Mouse (Mus musculus) limb, embryonic 10.5 days (tissue): ENCODE measurements around the gene 2200002D01Rik. TPM values are rescaled to one million over a fixed set of nuclear protein-coding genes. Genes with fewer than 3 reads are reported as not detected.

ENCODE experiments used
- DNase-seq: peaks from one replicate; pipeline ENCODE4 v3.0.0-alpha.2; 2017; ENCODE audit warnings: low spot score
- H3K27ac ChIP-seq: fragments of 300-500 bp; sonication (generic); 2 replicates; pipeline ENCODE4 v1.5.1; 2016; ENCODE audit warnings: mild to moderate bottlenecking
- H3K27me3 ChIP-seq: fragments of 300-500 bp; sonication (generic); 2 replicates; pipeline ENCODE4 v1.6.1; 2016; ENCODE audit warnings: low read depth, mild to moderate bottlenecking; ENCODE audit not compliant: poor library complexity, severe bottlenecking
- H3K36me3 ChIP-seq: fragments of 300-500 bp; sonication (generic); 2 replicates; pipeline ENCODE4 v1.6.1; 2016; ENCODE audit warnings: mild to moderate bottlenecking, moderate library complexity
- H3K4me1 ChIP-seq: fragments of 300-500 bp; sonication (generic); 2 replicates; pipeline ENCODE4 v1.6.1; 2016
- H3K4me3 ChIP-seq: fragments of 300-500 bp; sonication (generic); 2 replicates; pipeline ENCODE4 v1.5.1; 2016; ENCODE audit warnings: mild to moderate bottlenecking, moderate library complexity
- H3K9me3 ChIP-seq: fragments of 300-500 bp; sonication (generic); replicated peaks from 2 replicates; pipeline ENCODE4 v1.6.1; 2016; ENCODE audit warnings: mild to moderate bottlenecking
- WGBS: fragments of 180-500 bp; shearing (Covaris S2); methylation state at CpG from one replicate; pipeline ENCODE4 v1.1.7; 2016; 5-methylcytosine and 5-hydroxymethylcytosine counted together
- polyA plus RNA-seq: library from polyadenylated mRNA; unstranded; fragments of >200 nt; fragmentation: Nextera tagmentation; extraction: Ambion mirVana; gene quantifications from 2 replicates; pipeline ENCODE4 v1.2.1, GENCODE M21; 2016

Gene 2200002D01Rik
- 2.6 and 3.4 TPM in 2 replicates for polyA plus RNA-seq

- H3K27ac ChIP-seq: peak within 1 kb of the TSS; percentile 68
- WGBS: 5% methylated on average over 20 of the region's 20 CpGs
These were observed at the start of gene 2200002D01Rik for GRCm38 (mm10) chr7:29248261-29248841. Gene 2200002D01Rik (minus strand): TSS chr7:29248466.

GRCm38 (mm10) chr7:29296998-29297397, 48.7 kb upstream of the 2200002D01Rik start:
- Histone ChIP-seq H3K27ac (no peak overlapping the region), H3K4me3 (no peak overlapping the region), H3K27me3 (peaks cover 10% of the 10 kb centered on the region; the same call in 1 of the 2 replicates), H3K9me3 (no peaks in the 10 kb centered on the region), H3K36me3 (no peaks in the 10 kb centered on the region), H3K4me1 (peaks cover 24% of the 10 kb centered on the region)
- 13% methylated on average over 10 of the region's 10 CpGs for WGBS
- DNase-seq: peak; percentile 71

More at GRCm38 (mm10) chr7:29248261-29248841, at the start of gene 2200002D01Rik:
- Histone ChIP-seq H3K27me3 (peaks cover 21% of the 10 kb centered on the region), H3K4me1 (peaks cover 23% of the 10 kb centered on the region), H3K9me3 (no peaks in the 10 kb centered on the region), H3K36me3 (peaks cover 39% of the 10 kb centered on the region), H3K4me3 (peak within 1 kb of the TSS; percentile 48)
- peak; percentile 57 for DNase-seq

- Histone ChIP-seq H3K4me3 (no peak overlapping the region), H3K27ac (no peak overlapping the region), H3K36me3 (no peaks in the 10 kb centered on the region), H3K9me3 (no peaks in the 10 kb centered on the region), H3K4me1 (peaks cover 33% of the 10 kb centered on the region), H3K27me3 (peaks cover 10% of the 10 kb centered on the region; the same call in 1 of the 2 replicates)
- no peak for DNase-seq
- WGBS: 80% methylated on average over 24 of the region's 24 CpGs
These were observed 47.8 kb upstream of the 2200002D01Rik start for GRCm38 (mm10) chr7:29295861-29296647.

GRCm38 (mm10) chr7:29294111-29294761, 46.0 kb upstream of the 2200002D01Rik start:
- DNase-seq: no peak
- Histone ChIP-seq H3K4me3 (no peak overlapping the region), H3K36me3 (no peaks in the 10 kb centered on the region), H3K9me3 (no peaks in the 10 kb centered on the region), H3K27ac (peak overlapping the region; percentile 44; the same call in 1 of the 2 replicates), H3K27me3 (peaks cover 25% of the 10 kb centered on the region), H3K4me1 (peaks cover 51% of the 10 kb centered on the region)
- WGBS: 68% methylated on average over 13 of the region's 13 CpGs

- Histone ChIP-seq H3K4me1 (peaks cover 60% of the 10 kb centered on the region), H3K27ac (peak overlapping the region; percentile 82), H3K36me3 (no peaks in the 10 kb centered on the region), H3K4me3 (peak overlapping the region; percentile 18; the same call in 1 of the 2 replicates), H3K27me3 (peaks cover 28% of the 10 kb centered on the region), H3K9me3 (no peaks in the 10 kb centered on the region)
- WGBS: 21% methylated on average over 19 of the region's 19 CpGs
- peak; percentile 47 for DNase-seq
These were observed 45.1 kb upstream of the 2200002D01Rik start for GRCm38 (mm10) chr7:29293131-29294065.

- Histone ChIP-seq H3K9me3 (no peaks in the 10 kb centered on the region), H3K4me1 (peaks cover 60% of the 10 kb centered on the region), H3K27me3 (peaks cover 35% of the 10 kb centered on the region), H3K4me3 (peak overlapping the region; percentile 20), H3K36me3 (no peaks in the 10 kb centered on the region), H3K27ac (peak overlapping the region; percentile 82)
- DNase-seq: no peak
- WGBS: 18% methylated on average over 8 of the region's 8 CpGs
These were observed 44.3 kb upstream of the 2200002D01Rik start for GRCm38 (mm10) chr7:29292458-29293098.

- Histone ChIP-seq H3K27me3 (peaks cover 42% of the 10 kb centered on the region), H3K4me1 (peaks cover 60% of the 10 kb centered on the region)
- whole genome bisulfite sequencing: 7% methylated on average over 6 of the region's 7 CpGs
These were observed 43.6 kb upstream of the 2200002D01Rik start for GRCm38 (mm10) chr7:29291616-29292457.

GRCm38 (mm10) chr7:29290691-29291485, 42.6 kb upstream of the 2200002D01Rik start:
- WGBS: 19% methylated on average over 11 of the region's 11 CpGs
- Histone ChIP-seq H3K4me3 (peak overlapping the region; percentile 7; the same call in 1 of the 2 replicates), H3K27ac (peak overlapping the region; percentile 82), H3K36me3 (no peaks in the 10 kb centered on the region), H3K9me3 (no peaks in the 10 kb centered on the region), H3K4me1 (peaks cover 60% of the 10 kb centered on the region), H3K27me3 (peaks cover 43% of the 10 kb centered on the region)
- DNase-seq: peak; percentile 42

More at GRCm38 (mm10) chr7:29291616-29292457, 43.6 kb upstream of the 2200002D01Rik start:
- H3K27ac ChIP-seq: peak overlapping the region; percentile 82
- H3K36me3 ChIP-seq: no peaks in the 10 kb centered on the region
- DNase-seq: peak; percentile 44
- no peaks in the 10 kb centered on the region for H3K9me3 ChIP-seq
- peak overlapping the region; percentile 20; the same call in 1 of the 2 replicates for H3K4me3 ChIP-seq

GRCm38 (mm10) chr7:29289856-29290255, 41.6 kb upstream of the 2200002D01Rik start:
- 65% methylated on average over 6 of the region's 6 CpGs for WGBS
- H3K4me3 ChIP-seq: peak overlapping the region; percentile 71
- peaks cover 49% of the 10 kb centered on the region for H3K27me3 ChIP-seq
- DNase-seq: no peak
- H3K9me3 ChIP-seq: no peaks in the 10 kb centered on the region
- no peaks in the 10 kb centered on the region for H3K36me3 ChIP-seq
- H3K4me1 ChIP-seq: peaks cover 60% of the 10 kb centered on the region
- H3K27ac ChIP-seq: peak overlapping the region; percentile 86; the same call in 1 of the 2 replicates

- Histone ChIP-seq H3K4me3 (peak within 1 kb of the TSS; percentile 71), H3K9me3 (no peaks in the 10 kb centered on the region), H3K36me3 (no peaks in the 10 kb centered on the region), H3K27me3 (peaks cover 50% of the 10 kb centered on the region), H3K4me1 (peaks cover 56% of the 10 kb centered on the region), H3K27ac (peak within 1 kb of the TSS; percentile 86)
- WGBS: under 1% methylated on average over 59 of the region's 59 CpGs
- DNase-seq: peak; percentile 90
These were observed 40.8 kb upstream of the 2200002D01Rik start, which contains the start of gene Ppp1r14a for GRCm38 (mm10) chr7:29288942-29289638. Gene Ppp1r14a (plus strand): TSS chr7:29289308.
